Mouse (Mus musculus) cortical plate, adult 2 months (tissue): Measurements from ENCODE around the gene A530064D06Rik. TPM values are rescaled to one million over a fixed set of nuclear protein-coding genes. Genes with fewer than 3 reads are reported as not detected.
"Not testable (repeated sequence)": the region's sequence is repeated elsewhere in the genome, so short reads cannot be mapped to it uniquely, and the experiment has no call there.

Source experiments
- H3K27ac ChIP-seq: fragments of 200-500 bp; 2 replicates; pipeline ENCODE4 v1.5.1; 2012; ENCODE audit warnings: low read length, control low read depth, inconsistent platforms; ENCODE audit not compliant: insufficient read depth
- H3K4me1 ChIP-seq: fragments of 200-500 bp; 2 replicates; pipeline ENCODE4 v1.6.1; 2011; ENCODE audit warnings: low read length; ENCODE audit not compliant: control insufficient read depth, insufficient read depth
- H3K4me3 ChIP-seq: fragments of 200-500 bp; 2 replicates; pipeline ENCODE4 v1.5.1; 2011; ENCODE audit warnings: mild to moderate bottlenecking, low read length, control low read depth; ENCODE audit not compliant: insufficient read depth
- CTCF ChIP-seq: fragments of 200-500 bp; IDR thresholded peaks from 2 replicates; pipeline ENCODE4 v1.5.1; 2011; ENCODE audit warnings: mild to moderate bottlenecking, control low read depth, low read length; ENCODE audit not compliant: insufficient read depth; ENCODE audit errors: extremely low read depth
- POLR2A ChIP-seq: fragments of 200-500 bp; IDR thresholded peaks from 2 replicates; pipeline ENCODE4 v1.6.1; 2011; ENCODE audit warnings: mild to moderate bottlenecking, low read length, control low read depth; ENCODE audit not compliant: insufficient read depth; ENCODE audit errors: extremely low read depth
- polyA plus RNA-seq: library from polyadenylated mRNA; depleted of rRNA; stranded (reverse); fragments of >200 nt; gene quantifications from 2 replicates; pipeline ENCODE4 v1.2.3, GENCODE M21; 2012; rRNA removed

Gene A530064D06Rik
- not detected in 2 replicates for polyA plus RNA-seq

DNA sequence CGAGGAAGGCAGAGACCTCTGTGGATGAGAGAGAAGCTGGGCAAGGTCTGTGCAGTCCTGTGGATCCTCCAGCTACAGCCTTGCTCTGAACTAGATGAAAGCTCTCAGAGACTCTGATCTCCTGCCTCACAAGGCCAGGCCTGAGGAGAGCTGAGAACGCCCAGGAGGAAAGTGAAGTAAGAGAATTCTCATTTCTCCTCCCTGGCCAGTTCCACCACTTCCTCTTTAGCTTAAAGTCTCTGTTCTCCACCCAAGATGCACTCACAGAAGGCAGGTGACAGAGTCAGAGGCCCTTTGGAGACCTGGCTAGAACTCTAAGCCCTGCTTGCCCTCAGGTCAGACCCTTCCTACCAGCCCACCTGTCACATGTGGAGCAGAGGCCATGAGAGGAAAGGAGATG lies at the start of gene A530064D06Rik:
Gene A530064D06Rik, minus strand, starts transcription at position 173 of the 400 bp plus-strand sequence.
- H3K4me1 ChIP-seq, H3K4me3 ChIP-seq, H3K27ac ChIP-seq: not testable (repeated sequence)

- Histone ChIP-seq H3K27ac (no peak overlapping the region), H3K4me3 (no peak overlapping the region), H3K4me1 (no peaks in the 10 kb centered on the region)
- no peak for TF ChIP-seq POLR2A
- TF ChIP-seq CTCF: no peak
These were observed 48.4 kb upstream of the A530064D06Rik start for GRCm38 (mm10) chr17:48215429-48215828.

DNA sequence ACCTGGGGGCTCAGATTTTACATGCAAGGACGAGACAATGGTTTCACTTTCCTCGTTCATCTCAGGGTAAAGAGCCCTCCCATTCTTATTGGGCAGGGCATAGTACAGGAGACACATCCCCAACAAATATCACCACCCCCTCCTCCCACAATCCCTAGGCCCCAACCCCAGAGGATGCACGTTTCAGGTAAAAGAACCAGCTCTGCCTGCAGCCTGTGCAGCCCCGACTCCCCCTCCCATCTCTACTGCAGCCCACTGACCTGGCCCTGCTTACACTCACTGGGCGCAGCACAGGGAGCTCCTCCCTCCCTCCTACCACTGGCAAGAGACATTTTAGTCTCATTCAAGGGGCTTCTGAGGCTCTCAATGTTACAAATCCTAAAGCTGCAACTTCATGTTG lies 46.4 kb upstream of the A530064D06Rik start:
- Histone ChIP-seq H3K27ac (no peak overlapping the region), H3K4me3 (no peak overlapping the region), H3K4me1 (no peaks in the 10 kb centered on the region)
- TF ChIP-seq CTCF (no peak), POLR2A (no peak)

GRCm38 (mm10) chr17:48212596-48212995 lies 45.5 kb upstream of the A530064D06Rik start:
- TF ChIP-seq CTCF (no peak), POLR2A (no peak)
- Histone ChIP-seq H3K4me3 (no peak overlapping the region), H3K4me1 (no peaks in the 10 kb centered on the region), H3K27ac (no peak overlapping the region)

DNA sequence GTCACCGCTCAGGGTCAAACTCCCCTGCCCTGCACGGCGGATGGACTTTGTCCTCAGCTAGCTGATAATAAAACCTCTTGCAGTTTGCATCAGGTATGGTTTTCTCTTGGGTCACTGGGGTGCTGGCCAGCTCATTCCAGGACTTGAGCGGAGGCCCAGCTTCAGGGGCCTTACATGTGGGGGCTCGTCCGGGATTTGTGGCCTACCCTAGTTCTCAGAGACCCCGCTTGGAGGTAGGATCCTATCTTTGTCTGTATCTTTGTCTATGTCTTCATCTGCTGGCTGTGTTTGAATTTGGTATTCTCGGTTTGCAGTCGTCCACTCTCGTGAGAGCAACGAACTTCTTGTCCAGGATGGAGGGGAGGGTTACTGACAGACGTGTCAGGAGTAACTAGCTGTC lies 36.0 kb upstream of the A530064D06Rik start:
- Histone ChIP-seq H3K27ac (no peak overlapping the region), H3K4me1 (no peaks in the 10 kb centered on the region), H3K4me3 (no peak overlapping the region)
- no peak for TF ChIP-seq POLR2A
- no peak for TF ChIP-seq CTCF

- H3K4me1 ChIP-seq: no peaks in the 10 kb centered on the region
- no peak overlapping the region for H3K4me3 ChIP-seq
- H3K27ac ChIP-seq: no peak overlapping the region
- no peak for TF ChIP-seq CTCF
- TF ChIP-seq POLR2A: no peak
These were observed 25.3 kb upstream of the A530064D06Rik start for GRCm38 (mm10) chr17:48192366-48192765.

DNA sequence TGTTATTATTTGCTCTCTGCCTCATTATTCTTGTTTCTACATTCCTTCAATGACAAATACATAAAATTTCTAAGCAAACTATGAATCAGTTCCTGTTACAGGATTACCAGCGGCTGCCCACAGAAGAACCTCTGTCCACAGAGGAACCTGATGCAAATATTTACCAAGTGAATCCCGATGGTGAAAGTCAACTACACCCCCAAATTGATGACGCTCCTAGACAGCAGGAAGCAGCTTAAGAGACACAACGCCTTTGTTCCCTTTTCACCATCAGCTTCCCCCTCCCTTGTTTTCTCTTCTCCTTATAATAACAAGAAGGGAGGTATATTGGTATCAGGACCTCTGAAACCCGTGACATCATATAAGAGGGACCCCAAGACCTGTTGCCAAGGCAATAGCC lies 18.2 kb upstream of the A530064D06Rik start:
- H3K4me1 ChIP-seq: no peaks in the 10 kb centered on the region
- no peak overlapping the region for H3K4me3 ChIP-seq
- no peak for TF ChIP-seq POLR2A
- no peak for TF ChIP-seq CTCF
- H3K27ac ChIP-seq: no peak overlapping the region

DNA sequence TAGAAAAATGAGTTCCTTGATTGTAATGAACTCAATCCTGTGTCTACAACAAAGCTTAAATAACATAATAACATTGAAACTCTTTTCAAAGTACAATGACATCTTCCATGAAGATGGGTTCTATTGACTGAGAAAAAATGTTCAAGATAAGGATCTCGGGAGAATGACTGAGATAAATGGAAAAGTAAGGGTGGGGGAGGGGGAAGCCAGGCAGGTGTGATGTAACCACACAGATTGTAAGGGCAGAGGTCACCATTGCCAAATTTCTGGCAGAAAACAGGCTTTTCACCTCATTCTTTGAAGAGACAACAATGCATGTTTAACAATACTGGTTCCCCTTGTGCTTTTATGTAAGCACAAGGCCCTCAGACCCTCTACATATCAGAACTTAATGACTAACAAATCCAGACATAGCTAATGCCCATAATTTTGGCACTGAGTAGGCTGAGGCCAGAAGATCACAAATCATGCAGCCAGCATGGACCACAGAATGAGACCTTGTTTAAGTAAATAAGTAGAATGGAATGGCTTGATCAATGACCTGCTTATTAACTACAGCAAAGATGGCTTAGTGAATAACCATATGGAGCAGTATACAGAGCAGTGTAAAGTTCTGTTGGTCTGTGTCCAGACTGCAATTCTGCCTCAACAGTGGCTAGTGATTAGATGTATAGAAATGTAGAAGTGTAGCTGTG lies 9.5 kb downstream of the A530064D06Rik start:
- no peak for TF ChIP-seq CTCF
- no peak for TF ChIP-seq POLR2A
- H3K4me1 ChIP-seq: no peaks in the 10 kb centered on the region
- H3K27ac ChIP-seq: no peak overlapping the region
- H3K4me3 ChIP-seq: no peak overlapping the region

GRCm38 (mm10) chr17:48146120-48146519 lies 21.0 kb downstream of the A530064D06Rik start, which contains the start of gene 9830107B12Rik:
9830107B12Rik (minus strand) TSS chr17:48146268.
- no peak within 1 kb of the TSS for H3K27ac ChIP-seq
- H3K4me1 ChIP-seq: no peaks in the 10 kb centered on the region
- TF ChIP-seq POLR2A: no peak
- TF ChIP-seq CTCF: no peak
- H3K4me3 ChIP-seq: no peak within 1 kb of the TSS

GRCm38 (mm10) chr17:48132810-48133209 lies 34.3 kb downstream of the A530064D06Rik start:
- Histone ChIP-seq H3K4me1 (no peaks in the 10 kb centered on the region), H3K27ac (no peak overlapping the region), H3K4me3 (no peak overlapping the region)
- TF ChIP-seq CTCF (no peak), POLR2A (no peak)
